Mouse (Mus musculus) right cerebral cortex, postnatal 25 days (tissue): ENCODE measurements at regions not wholly inside any gene's neighbourhood (a gene's known extent, or its start where the extent isn't known, plus 50 kb on each side); places are given as distances from the start of the nearest gene placed in this dataset.

Source experiments
- DNase-seq: peaks from one replicate; pipeline ENCODE4 v3.0.0; 2022

GRCm38 (mm10) chrX:166718075-166718474 is 132.6 kb upstream of the Egfl6 start:
- DNase-seq: no peak

- DNase-seq: no peak
Observed at GRCm38 (mm10) chrX:166709306-166709705, 123.8 kb upstream of the Egfl6 start.

- no peak for DNase-seq
Observed at GRCm38 (mm10) chrX:166708106-166708505, 122.6 kb upstream of the Egfl6 start.

- DNase-seq: no peak
Observed at GRCm38 (mm10) chrX:166707029-166707428, 121.5 kb upstream of the Egfl6 start.

GRCm38 (mm10) chrX:166704311-166704710 is 118.8 kb upstream of the Egfl6 start:
- peak; percentile 5 for DNase-seq

- DNase-seq: no peak
Observed at GRCm38 (mm10) chrX:166694219-166694618, 108.7 kb upstream of the Egfl6 start.

GRCm38 (mm10) chrX:166688779-166689178 is 103.3 kb upstream of the Egfl6 start:
- DNase-seq: peak; percentile 4

- no peak for DNase-seq
Observed at GRCm38 (mm10) chrX:166673404-166673803, 87.9 kb upstream of the Egfl6 start.

GRCm38 (mm10) chrX:166672617-166673016 is 87.1 kb upstream of the Egfl6 start:
- DNase-seq: no peak

- no peak for DNase-seq
Observed at GRCm38 (mm10) chrX:166671853-166672252, 86.3 kb upstream of the Egfl6 start.

- no peak for DNase-seq
Observed at GRCm38 (mm10) chrX:166666304-166666703, 80.8 kb upstream of the Egfl6 start.

GRCm38 (mm10) chrX:166661808-166662207 is 76.3 kb upstream of the Egfl6 start:
- peak; percentile 19 for DNase-seq

GRCm38 (mm10) chrX:166661043-166661718 is 75.7 kb upstream of the Egfl6 start:
- DNase-seq: peak; percentile 41

- DNase-seq: no peak
Observed at GRCm38 (mm10) chrX:166660715-166661042, 75.2 kb upstream of the Egfl6 start.

GRCm38 (mm10) chrX:166652400-166652799 is 66.9 kb upstream of the Egfl6 start:
- DNase-seq: no peak

GRCm38 (mm10) chrX:166645713-166646112 is 60.2 kb upstream of the Egfl6 start:
- no peak for DNase-seq

GRCm38 (mm10) chrX:166641256-166641655 is 55.7 kb upstream of the Egfl6 start:
- DNase-seq: no peak

GRCm38 (mm10) chrX:166640258-166640657 is 54.7 kb upstream of the Egfl6 start:
- DNase-seq: no peak
